Mouse (Mus musculus) CH12.LX (cell line): ENCODE measurements around the gene Adamts6. TPM values are rescaled to one million over a fixed set of nuclear protein-coding genes. Genes with fewer than 3 reads are reported as not detected.

Experiments used
- DNase-seq: peaks from one replicate; pipeline ENCODE4 v3.0.0-alpha.2; 2013; ENCODE audit errors: extremely low read depth
- H3K27ac ChIP-seq: 2 replicates; pipeline ENCODE4 v1.5.1; 2012; ENCODE audit warnings: low read depth, mild to moderate bottlenecking, control low read depth, moderate library complexity; ENCODE audit not compliant: insufficient read depth
- H3K27me3 ChIP-seq: replicated peaks from 2 replicates; pipeline ENCODE3; 2012; ENCODE audit warnings: inconsistent platforms
- H3K36me3 ChIP-seq, 2 experiments: replicated peaks in 1 of 2; 2 replicates each; pipeline versions ENCODE3 to v1.6.1; 2012; ENCODE audit warnings: inconsistent platforms in 1 of 2, low read length in 1 of 2, mild to moderate bottlenecking in 1 of 2, mixed read lengths in 1 of 2, moderate library complexity in 1 of 2; ENCODE audit not compliant: control insufficient read depth in 1 of 2, insufficient read depth in 1 of 2
- H3K4me1 ChIP-seq, 2 experiments: 2 replicates each; pipeline ENCODE4 v1.6.1; 2012; ENCODE audit warnings: inconsistent platforms in 1 of 2, moderate library complexity in 1 of 2; ENCODE audit not compliant: insufficient read depth in 2 of 2, control insufficient read depth in 1 of 2
- H3K4me2 ChIP-seq: 2 replicates; pipeline ENCODE4 v1.6.1; 2012; ENCODE audit warnings: low read depth, mild to moderate bottlenecking, control low read depth; ENCODE audit not compliant: poor library complexity, insufficient read depth, severe bottlenecking
- H3K4me3 ChIP-seq, 3 experiments: fragments of 150-350 bp in 1 of 3; sonication (generic) in 1 of 3; replicated peaks in 1 of 3; 2 replicates each; pipeline versions ENCODE3 to v1.5.1; 2011 to 2012; ENCODE audit warnings: low read depth in 2 of 3, low read length in 2 of 3, mild to moderate bottlenecking in 2 of 3, moderate library complexity in 2 of 3, control low read depth in 1 of 3, improper control_type of control experiment in 1 of 3, inconsistent platforms in 1 of 3, mixed read lengths in 1 of 3; ENCODE audit not compliant: poor library complexity in 1 of 3
- H3K79me2 ChIP-seq: replicated peaks from 2 replicates; pipeline ENCODE4 v1.6.1; 2012; ENCODE audit warnings: mild to moderate bottlenecking, moderate library complexity; ENCODE audit not compliant: control insufficient read depth, poor library complexity, insufficient read depth, severe bottlenecking; ENCODE audit errors: extremely low read depth
- H3K9ac ChIP-seq: 2 replicates; pipeline ENCODE4 v1.6.1; 2012; ENCODE audit warnings: low read depth, mild to moderate bottlenecking, control low read depth, moderate library complexity; ENCODE audit not compliant: insufficient read depth
- H3K9me3 ChIP-seq: replicated peaks from 2 replicates; pipeline ENCODE3; 2012; ENCODE audit warnings: low read length, inconsistent platforms, mixed read lengths
- BHLHE40 ChIP-seq: IDR thresholded peaks from 2 replicates; pipeline ENCODE4 v1.6.1; 2011; ENCODE audit warnings: mild to moderate bottlenecking, low read depth, low read length, improper control_type of control experiment
- CHD2 ChIP-seq: IDR thresholded peaks from 2 replicates; pipeline ENCODE4 v1.6.1; 2011; ENCODE audit warnings: low read length, improper control_type of control experiment
- E2F4 ChIP-seq: IDR thresholded peaks from 2 replicates; pipeline ENCODE4 v1.6.1; 2011; ENCODE audit warnings: low read depth, low read length, improper control_type of control experiment; ENCODE audit not compliant: insufficient replicate concordance
- ELF1 ChIP-seq: IDR thresholded peaks from 2 replicates; pipeline ENCODE4 v1.6.1; 2014; ENCODE audit warnings: low read depth, mild to moderate bottlenecking, inconsistent platforms, low read length, improper control_type of control experiment
- GABPA ChIP-seq: IDR thresholded peaks from 2 replicates; pipeline ENCODE4 v1.6.1; 2012; ENCODE audit warnings: low read depth, low read length, improper control_type of control experiment, inconsistent platforms; ENCODE audit not compliant: insufficient replicate concordance
- HCFC1 ChIP-seq: IDR thresholded peaks from 2 replicates; pipeline ENCODE4 v1.6.1; 2012; ENCODE audit warnings: low read depth, mild to moderate bottlenecking, inconsistent platforms, low read length, improper control_type of control experiment
- IRF4 ChIP-seq: IDR thresholded peaks from 2 replicates; pipeline ENCODE4 v1.6.1; 2014; ENCODE audit warnings: low read depth, mild to moderate bottlenecking, inconsistent platforms, low read length, improper control_type of control experiment
- JUN ChIP-seq: IDR thresholded peaks from 2 replicates; pipeline ENCODE4 v1.6.1; 2011; ENCODE audit warnings: low read depth, mild to moderate bottlenecking, low read length, improper control_type of control experiment, moderate library complexity; ENCODE audit not compliant: insufficient read depth
- KAT2A ChIP-seq: IDR thresholded peaks from 2 replicates; pipeline ENCODE4 v1.6.1; 2012; ENCODE audit warnings: low read length, improper control_type of control experiment, inconsistent platforms; ENCODE audit not compliant: insufficient replicate concordance
- MAFK ChIP-seq: IDR thresholded peaks from 2 replicates; pipeline ENCODE4 v1.6.1; 2011; ENCODE audit warnings: low read length, improper control_type of control experiment; ENCODE audit not compliant: insufficient replicate concordance
- MEF2A ChIP-seq: IDR thresholded peaks from 2 replicates; pipeline ENCODE4 v1.6.1; 2014; ENCODE audit warnings: low read depth, mild to moderate bottlenecking, inconsistent platforms, low read length, improper control_type of control experiment, borderline replicate concordance
- MXI1 ChIP-seq: IDR thresholded peaks from 2 replicates; pipeline ENCODE4 v1.6.1; 2011; ENCODE audit warnings: mild to moderate bottlenecking, low read depth, low read length, improper control_type of control experiment
- NRF1 ChIP-seq: IDR thresholded peaks from 2 replicates; pipeline ENCODE4 v1.6.1; 2014; ENCODE audit warnings: low read depth, mild to moderate bottlenecking, inconsistent platforms, low read length, improper control_type of control experiment, moderate library complexity
- PAX5 ChIP-seq: IDR thresholded peaks from 2 replicates; pipeline ENCODE4 v1.6.1; 2012; ENCODE audit warnings: low read length, inconsistent platforms, mixed read lengths
- POLR2A ChIP-seq: IDR thresholded peaks from 2 replicates; pipeline ENCODE4 v1.6.1; 2011; ENCODE audit warnings: low read depth, mild to moderate bottlenecking, improper control_type of control experiment, low read length
- POLR2AphosphoS2 ChIP-seq: IDR thresholded peaks from 2 replicates; pipeline ENCODE4 v1.6.1; 2011; ENCODE audit warnings: low read depth, low read length, improper control_type of control experiment
- RAD21 ChIP-seq: IDR thresholded peaks from 2 replicates; pipeline ENCODE4 v1.6.1; 2011; ENCODE audit warnings: low read depth, mild to moderate bottlenecking, low read length, improper control_type of control experiment, moderate library complexity
- RCOR1 ChIP-seq: conservative IDR thresholded peaks from 2 replicates; pipeline ENCODE4 v1.6.1; 2012; ENCODE audit warnings: low read depth, mild to moderate bottlenecking, inconsistent platforms, low read length, improper control_type of control experiment
- SMC3 ChIP-seq: IDR thresholded peaks from 2 replicates; pipeline ENCODE4 v1.6.1; 2011; ENCODE audit warnings: low read depth, low read length, improper control_type of control experiment
- UBTF ChIP-seq: IDR thresholded peaks from 2 replicates; pipeline ENCODE4 v1.6.1; 2012; ENCODE audit warnings: low read depth, mild to moderate bottlenecking, inconsistent platforms, low read length, improper control_type of control experiment, moderate library complexity
- USF1 ChIP-seq: IDR thresholded peaks from 2 replicates; pipeline ENCODE4 v1.6.1; 2014; ENCODE audit warnings: low read depth, mild to moderate bottlenecking, inconsistent platforms, low read length, improper control_type of control experiment
- ZKSCAN1 ChIP-seq: IDR thresholded peaks from 2 replicates; pipeline ENCODE4 v1.6.1; 2012; ENCODE audit warnings: low read depth, inconsistent platforms, low read length, improper control_type of control experiment, borderline replicate concordance
- ZMIZ1 ChIP-seq: IDR thresholded peaks from 2 replicates; pipeline ENCODE4 v1.6.1; 2012; ENCODE audit warnings: low read depth, mild to moderate bottlenecking, inconsistent platforms, low read length, improper control_type of control experiment
- ZNF384 ChIP-seq: IDR thresholded peaks from 2 replicates; pipeline ENCODE4 v1.6.1; 2012; ENCODE audit warnings: low read depth, low read length, improper control_type of control experiment, inconsistent platforms
- dilution Hi-C: fragments of 300-500 bp; cut with MboI; formaldehyde crosslinking; loops from 2 replicates; pipeline ENCODE4 v1.14.3; 2020; ENCODE audit warnings: low sequenced_read_pairs; ENCODE audit not compliant: extremely low pct_unique_long_range_greater_than_20kb, extremely low pct_ligation_motif_present
- in situ Hi-C: fragments of 300-500 bp; cut with MboI; formaldehyde crosslinking; loops from 3 replicates; pipeline ENCODE4 v1.14.3; 2019; ENCODE audit warnings: low sequenced_read_pairs, low pct_ligation_motif_present, low pct_unique_long_range_greater_than_20kb, mixed read lengths
- polyA plus RNA-seq: library from polyadenylated mRNA; unstranded; fragments of >175 nt; gene quantifications from 2 replicates; pipeline ENCODE4 v1.2.1, GENCODE M21; 2012; ENCODE audit warnings: low read depth; ENCODE audit not compliant: insufficient read length
- total RNA-seq, 2 experiments: library from RNA; depleted of rRNA; stranded (reverse); fragments of 300-350 nt in 1 of 2; fragments of >200 nt in 1 of 2; gene quantifications; 2 replicates each; pipeline ENCODE4 v1.2.3; 2012 to 2014

Adamts6 gene
- total and polyA plus RNA-seq, 3 experiments, result 0.34 to 1.1 (median 0.72) TPM

- Histone ChIP-seq H3K27me3 (no peaks in the 10 kb centered on the region), H3K36me3 (no peaks in the 10 kb centered on the region), H3K79me2 (no peaks in the 10 kb centered on the region), H3K9ac (no peak overlapping the region), H3K9me3 (no peaks in the 10 kb centered on the region), H3K4me1 (no peaks in the 10 kb centered on the region; a peak in 1 of 4 replicates), H3K4me3 (no peak overlapping the region), H3K27ac (no peak overlapping the region), H3K4me2 (no peak overlapping the region)
- no peak for DNase-seq
- in situ Hi-C loops (no loop called here), dilution Hi-C loops (no loop called here)
- TF ChIP-seq RAD21 (no peak), ZNF384 (no peak), CHD2 (no peak), RCOR1 (no peak), SMC3 (no peak), IRF4 (no peak), GABPA (no peak), MXI1 (no peak), JUN (no peak), BHLHE40 (no peak), POLR2A (no peak), ZKSCAN1 (no peak), E2F4 (no peak), PAX5 (no peak), ELF1 (no peak), MAFK (no peak), KAT2A (no peak), POLR2AphosphoS2 (no peak), USF1 (no peak)
These were observed 253.3 kb downstream of the Adamts6 start for GRCm38 (mm10) chr13:104540861-104541398.

- Histone ChIP-seq H3K27me3 (no peaks in the 10 kb centered on the region), H3K4me2 (no peak overlapping the region), H3K36me3 (no peaks in the 10 kb centered on the region), H3K79me2 (no peaks in the 10 kb centered on the region), H3K9me3 (no peaks in the 10 kb centered on the region), H3K4me1 (no peaks in the 10 kb centered on the region; a peak in 1 of 4 replicates), H3K27ac (no peak overlapping the region), H3K9ac (no peak overlapping the region), H3K4me3 (no peak overlapping the region)
- no peak for DNase-seq
- TF ChIP-seq USF1, result no peak
- TF ChIP-seq HCFC1, result no peak
- no peak for TF ChIP-seq ZMIZ1
- TF ChIP-seq UBTF, result no peak
- TF ChIP-seq SMC3, result no peak
- no peak for TF ChIP-seq BHLHE40
- TF ChIP-seq GABPA, result no peak
- no peak for TF ChIP-seq MEF2A
- no peak for TF ChIP-seq NRF1
- no peak for TF ChIP-seq RAD21
- dilution Hi-C loops (no loop called here), in situ Hi-C loops (no loop called here)
These were observed 254.6 kb downstream of the Adamts6 start for GRCm38 (mm10) chr13:104542123-104542758.
